Mouse (Mus musculus) 3T3-L1 (cell line): ENCODE results near the gene Slc7a14.

ENCODE experiments used
- DNase-seq: peaks from one replicate; pipeline ENCODE4 v3.0.0-alpha.2; 2015; ENCODE audit warnings: low read depth, low spot score

Slc7a14 gene

DNA sequence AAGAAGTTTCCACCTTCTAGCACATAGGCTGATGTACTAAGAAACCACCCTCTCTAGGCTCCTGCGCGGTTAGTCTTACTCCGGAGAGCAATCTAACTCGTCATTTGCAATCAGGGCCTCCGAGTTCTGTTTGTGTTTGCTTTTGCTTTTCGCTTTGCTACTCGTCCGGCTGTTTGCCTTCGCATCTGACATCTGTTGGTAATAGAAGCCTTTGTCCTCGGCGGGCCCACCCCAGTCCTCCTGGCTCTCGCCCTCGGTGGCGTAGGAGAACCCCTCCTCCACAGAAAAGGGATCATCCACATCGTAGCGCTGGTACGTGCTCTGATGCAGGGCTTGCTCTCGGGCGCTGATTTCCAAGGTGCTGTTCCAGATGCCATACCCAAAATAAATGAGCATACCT lies 101.2 kb downstream of the Slc7a14 start:
- DNase-seq, result no peak

DNA sequence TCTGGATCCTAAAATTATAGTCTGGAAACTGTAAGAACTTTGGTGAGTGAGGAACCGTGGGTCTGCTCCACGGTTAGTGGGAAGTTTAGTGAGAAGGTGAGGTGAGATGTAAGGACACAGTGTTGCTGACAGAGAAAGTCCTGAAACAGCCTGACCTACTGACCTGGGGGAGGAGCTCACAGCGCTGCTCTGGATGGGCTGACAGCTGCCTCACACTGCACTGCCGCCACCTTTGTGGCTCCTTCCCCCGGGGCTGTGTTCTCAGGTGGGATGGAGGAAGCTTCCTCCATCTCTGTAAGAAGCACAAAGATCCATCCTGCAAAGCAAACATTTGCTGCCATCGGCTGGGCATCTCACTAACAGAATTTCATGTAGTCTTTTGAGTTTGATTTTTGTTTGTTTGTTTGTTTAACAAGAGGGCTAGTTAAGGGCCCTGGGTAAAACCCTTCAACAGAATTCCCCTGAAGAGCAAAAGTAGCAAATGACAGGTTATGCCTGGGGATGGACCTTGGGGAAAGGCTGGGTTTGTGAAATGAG lies 101.7 kb downstream of the Slc7a14 start:
- DNase-seq, result no peak

DNA sequence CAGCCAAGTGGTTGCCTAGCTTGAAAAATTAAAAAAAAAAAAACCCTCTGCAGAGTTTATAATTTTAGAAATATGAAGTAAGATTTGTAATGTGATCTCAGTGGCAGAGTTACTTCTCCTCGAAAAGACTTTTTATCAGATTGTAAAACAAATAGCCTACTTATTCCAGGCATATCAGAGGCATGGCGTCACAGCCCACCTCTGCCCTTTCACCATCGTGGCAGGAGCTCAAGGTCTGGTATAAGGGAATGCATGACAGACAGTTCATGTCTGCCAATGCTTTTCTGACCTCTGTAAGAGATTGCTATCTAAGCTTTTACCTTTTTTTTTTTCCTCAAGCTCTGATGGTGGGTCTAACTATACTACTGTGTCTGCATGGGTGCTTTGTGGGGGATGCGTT lies 102.1 kb downstream of the Slc7a14 start:
- peak; percentile 55 for DNase-seq

GRCm38 (mm10) chr3:31205167-31205566 lies 105.0 kb downstream of the Slc7a14 start:
- no peak for DNase-seq

- no peak for DNase-seq
Observed at GRCm38 (mm10) chr3:31203947-31204346, 106.2 kb downstream of the Slc7a14 start.

GRCm38 (mm10) chr3:31199162-31199877 lies 110.9 kb downstream of the Slc7a14 start:
- DNase-seq, result no peak

- no peak for DNase-seq
Observed at GRCm38 (mm10) chr3:31191402-31191801, 118.8 kb downstream of the Slc7a14 start.

DNA sequence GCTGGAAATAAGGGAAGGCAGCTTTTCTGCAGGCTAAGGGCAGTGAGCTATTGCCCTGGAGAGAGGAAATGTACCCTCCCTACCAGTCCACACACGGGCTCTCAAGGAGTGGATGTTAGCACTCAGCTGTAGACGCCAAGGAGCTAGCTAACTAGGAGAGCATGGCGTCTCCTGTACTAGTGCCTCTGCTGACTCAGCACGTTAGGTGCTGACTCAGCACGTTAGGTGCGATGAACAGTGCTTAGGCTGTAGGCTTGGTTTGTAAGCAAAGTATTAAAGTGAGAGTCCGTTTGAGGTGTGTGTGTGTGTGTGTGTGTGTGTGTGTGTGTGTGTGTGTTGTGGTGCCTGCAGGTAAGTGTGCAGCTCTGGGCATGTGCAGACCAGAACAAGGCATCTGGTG lies 119.8 kb downstream of the Slc7a14 start:
- DNase-seq, result no peak

DNA sequence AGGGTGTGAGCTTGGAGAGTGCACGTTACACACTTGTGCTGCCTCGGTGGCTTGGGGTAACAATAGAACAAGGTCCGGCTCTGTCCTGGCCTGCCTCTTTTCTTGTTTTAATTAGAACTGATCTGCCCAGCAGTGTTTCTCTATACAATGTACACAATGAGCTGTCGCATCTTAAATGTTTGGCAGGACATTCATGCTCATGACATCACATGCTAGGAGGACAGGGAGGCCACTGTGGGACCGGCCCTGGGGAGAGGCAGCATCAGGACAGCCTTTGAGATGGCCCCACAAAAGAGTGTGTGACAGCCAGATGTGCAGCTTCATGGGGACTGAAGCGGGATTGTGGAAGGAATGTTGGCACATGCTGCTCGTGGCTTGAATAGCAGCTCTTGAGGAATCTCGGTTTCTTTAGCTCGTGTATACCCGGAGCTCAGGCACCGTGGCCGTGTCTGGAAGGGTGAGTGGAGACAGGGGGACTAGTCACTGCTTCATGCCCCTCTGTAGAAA lies 143.8 kb downstream of the Slc7a14 start:
- no peak for DNase-seq

GRCm38 (mm10) chr3:31165803-31166202 lies 144.4 kb downstream of the Slc7a14 start:
- DNase-seq, result no peak

DNA sequence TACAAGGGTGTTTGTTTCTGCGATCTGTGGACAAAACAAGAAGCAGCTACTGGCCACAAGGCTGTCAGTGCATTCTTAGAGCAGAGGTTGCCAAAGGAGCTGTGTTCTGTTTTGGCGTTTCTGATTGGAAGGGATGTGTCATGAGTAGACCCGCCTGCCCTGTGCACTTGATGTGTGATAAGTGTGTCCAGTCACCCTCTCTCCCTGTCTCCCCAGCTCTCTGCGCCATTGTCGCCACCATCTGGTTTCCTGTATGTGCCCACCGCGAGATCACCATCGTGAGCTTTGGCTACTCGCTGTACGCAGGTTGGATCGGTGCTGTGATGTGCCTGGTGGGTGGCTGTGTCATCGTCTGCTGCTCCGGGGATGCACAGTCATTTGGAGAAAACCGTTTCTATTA lies 147.3 kb downstream of the Slc7a14 start:
- DNase-seq, result no peak

DNA sequence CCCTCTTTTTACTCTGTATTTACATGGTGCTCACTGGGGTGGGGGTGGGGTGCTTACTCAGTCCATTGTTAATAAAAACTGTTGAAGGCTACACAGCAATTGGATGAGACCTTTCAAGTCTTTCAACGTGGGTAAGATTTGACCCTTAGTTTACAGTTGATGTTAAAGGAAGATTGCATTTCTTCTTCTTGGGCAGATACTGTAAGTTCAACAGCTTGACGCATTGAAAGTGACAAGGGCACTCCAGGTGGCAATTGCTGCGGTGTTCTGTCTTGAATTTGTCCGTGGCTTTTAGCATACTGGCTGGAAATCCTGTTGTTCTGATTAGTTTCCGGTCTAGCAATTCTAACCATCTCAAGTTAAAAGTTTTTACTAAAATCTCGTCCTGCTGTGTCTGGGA lies 148.8 kb downstream of the Slc7a14 start:
- no peak for DNase-seq

DNA sequence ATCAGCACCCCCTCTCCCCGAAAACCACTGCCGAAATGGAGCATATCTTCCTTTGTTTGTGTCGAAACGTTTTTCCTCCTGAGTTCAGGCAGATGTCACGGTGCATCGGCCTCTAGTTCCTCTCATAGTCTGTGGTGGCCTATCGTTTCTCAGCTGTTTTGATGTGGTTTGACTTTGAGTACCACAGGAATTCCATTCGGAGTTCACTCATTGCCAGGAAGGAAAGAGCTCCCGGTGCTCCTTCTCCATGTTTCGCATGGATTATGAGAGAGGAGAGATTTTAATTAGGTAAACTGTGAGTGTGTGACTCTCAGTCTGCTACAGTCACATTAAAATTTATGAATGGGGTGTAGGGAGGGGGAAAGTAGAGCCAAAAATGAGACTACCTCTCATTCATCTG lies 150.1 kb downstream of the Slc7a14 start:
- DNase-seq, result peak; percentile 19

- no peak for DNase-seq
Observed at GRCm38 (mm10) chr3:31157776-31158175, 152.4 kb downstream of the Slc7a14 start.

GRCm38 (mm10) chr3:31156126-31156525 lies 154.1 kb downstream of the Slc7a14 start:
- no peak for DNase-seq
